Mouse (Mus musculus): ENCODE results near the gene Slc7a8.

DNA sequence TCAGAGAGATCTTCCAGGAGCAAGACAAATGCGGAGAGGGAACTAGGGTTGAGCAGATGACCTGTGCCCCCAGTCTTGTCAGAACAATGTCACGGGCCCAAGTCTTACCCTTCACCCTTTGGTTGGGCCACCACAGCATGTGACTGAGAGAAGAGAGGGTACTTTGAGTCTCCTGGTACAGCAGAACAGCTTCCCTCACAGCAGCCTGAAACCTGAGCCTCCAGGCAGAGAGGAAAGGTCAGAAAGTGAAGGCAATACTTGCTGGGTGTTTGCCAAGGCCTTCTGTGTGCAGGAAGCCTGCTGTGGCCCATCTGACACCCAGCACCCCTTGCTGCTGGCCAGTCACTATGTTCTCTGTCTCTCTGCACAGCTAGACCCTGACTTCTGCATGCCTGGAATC lies 39.4 kb downstream of the Slc7a8 start:
- TF ChIP-seq POLR2A (IDR thresholded peaks at IDR 0.05; ENCODE audit: low read depth, low read length) (no peak), CTCF (conservative IDR thresholded peaks at IDR 0.05; ENCODE audit: insufficient read depth, insufficient read length, low read depth, low read length) (no peak)
